Mouse (Mus musculus): Measurements from ENCODE around the gene Ercc2. TPM values are rescaled to one million over a fixed set of nuclear protein-coding genes. Genes with fewer than 3 reads are reported as not detected.

The Ercc2 gene
- total and polyA plus RNA-seq, 3 experiments: 34.4 to 44.5 TPM; not detected in 1

GRCm38 (mm10) chr7:19343210-19343808, 38.5 kb upstream of the Ercc2 start:
- peak overlapping the region; percentile 1 to 30; a peak in 2 of 4 replicates for H3K4me3 ChIP-seq (ENCODE audit: control insufficient read depth in 1 of 2, insufficient read depth in 1 of 2, low read depth in 2 of 2, low read length in 2 of 2)
- TF ChIP-seq ZC3H11A (IDR thresholded peaks at IDR 0.05; ENCODE audit: low read depth, low read length) (peak; percentile 81), MYC (IDR thresholded peaks at IDR 0.05; ENCODE audit: low read depth, low read length) (no peak), MYB (IDR thresholded peaks at IDR 0.05; ENCODE audit: low read depth, low read length) (no peak), RAD21 (IDR thresholded peaks at IDR 0.05; ENCODE audit: low read depth, low read length) (peak; percentile 93), HCFC1 (IDR thresholded peaks at IDR 0.05; ENCODE audit: low read depth, low read length) (no peak), MXI1 (IDR thresholded peaks at IDR 0.05; ENCODE audit: low read depth, low read length) (peak; percentile 31; the same call in 1 of the 2 replicates), POLR2A (IDR thresholded peaks at IDR 0.05; ENCODE audit: control insufficient read depth in 1 of 2, insufficient read depth in 1 of 2, low read depth in 1 of 2, low read length in 2 of 2, poor library complexity in 1 of 2) (no peak), USF2 (IDR thresholded peaks at IDR 0.05; ENCODE audit: borderline replicate concordance in 1 of 2, insufficient read depth in 1 of 2, low read depth in 1 of 2, low read length in 2 of 2) (no peak), CTCF (IDR thresholded peaks at IDR 0.05 in 2 of 3, conservative IDR thresholded peaks at IDR 0.05 in 1 of 3; ENCODE audit: control insufficient read depth in 1 of 3, insufficient read depth in 1 of 3, low read depth in 2 of 3, low read length in 3 of 3, poor library complexity in 1 of 3, severe bottlenecking in 1 of 3) (peak; percentile 90 to 98 (median 97)), SMC3 (IDR thresholded peaks at IDR 0.05; ENCODE audit: low read depth, low read length) (peak; percentile 84), TCF12 (IDR thresholded peaks at IDR 0.05; ENCODE audit: low read depth, low read length) (no peak), MAFK (IDR thresholded peaks at IDR 0.05; ENCODE audit: borderline replicate concordance, low read depth, low read length) (no peak), NELFE (IDR thresholded peaks at IDR 0.05; ENCODE audit: low read depth, low read length) (no peak), SIN3A (IDR thresholded peaks at IDR 0.05; ENCODE audit: low read length) (peak; percentile 73; the same call in 1 of the 2 replicates), UBTF (IDR thresholded peaks at IDR 0.05; ENCODE audit: borderline replicate concordance, insufficient read depth, low read depth, low read length) (no peak), JUND (IDR thresholded peaks at IDR 0.05; ENCODE audit: low read depth, low read length) (no peak), CHD2 (IDR thresholded peaks at IDR 0.05; ENCODE audit: low read length) (no peak), MAX (IDR thresholded peaks at IDR 0.05; ENCODE audit: low read length) (peak; percentile 7; the same call in 1 of the 2 replicates), ZKSCAN1 (IDR thresholded peaks at IDR 0.05; ENCODE audit: low read depth, low read length) (no peak)
- no peaks in the 10 kb centered on the region for H3K9me3 ChIP-seq (replicated peaks; ENCODE audit: insufficient read depth, low read length)
- no peak overlapping the region for H3K27ac ChIP-seq (ENCODE audit: control insufficient read depth, low read depth, low read length)
- H3K9ac ChIP-seq (ENCODE audit: control insufficient read depth, low read depth, low read length, poor library complexity, severe bottlenecking): peak overlapping the region; percentile 47
- H3K79me2 ChIP-seq (ENCODE audit: control insufficient read depth, insufficient read depth, low read length, poor library complexity): no peaks in the 10 kb centered on the region
- H3K36me3 ChIP-seq (ENCODE audit: control insufficient read depth in 1 of 2, insufficient read depth in 2 of 2, low read length in 2 of 2): peaks cover 0 to 5% of the 10 kb centered on the region in 2 experiments; a peak in 2 of 4 replicates
- H3K4me1 ChIP-seq (ENCODE audit: control insufficient read depth in 1 of 2, insufficient read depth in 2 of 2, low read length in 2 of 2): peaks cover 2 to 18% of the 10 kb centered on the region in 2 experiments; a peak in 3 of 4 replicates
- DNase-seq (ENCODE audit: low read depth, low spot score): peak; percentile 92
- H3K27me3 ChIP-seq (ENCODE audit: control insufficient read depth in 1 of 2, insufficient read depth in 2 of 2, low read length in 2 of 2): peaks cover 0 to 6% of the 10 kb centered on the region in 2 experiments; a peak in 2 of 4 replicates

Measured in MEL (cell line).